Mouse (Mus musculus) thymus, adult 2 months (tissue): ENCODE results near the gene Mei1.

ENCODE experiments used
- CTCF ChIP-seq: fragments of 200-500 bp; IDR thresholded peaks from 2 replicates; pipeline ENCODE4 v1.5.1; 2012; ENCODE audit warnings: mild to moderate bottlenecking, control low read depth, low read length, moderate library complexity, borderline replicate concordance; ENCODE audit not compliant: control insufficient read depth, poor library complexity, insufficient read depth; ENCODE audit errors: extremely low read depth
- POLR2A ChIP-seq: fragments of 200-500 bp; IDR thresholded peaks from 2 replicates; pipeline ENCODE4 v1.6.1; 2012; ENCODE audit warnings: mild to moderate bottlenecking, low read length, control low read depth, moderate library complexity; ENCODE audit not compliant: control insufficient read depth, poor library complexity, insufficient read depth; ENCODE audit errors: extremely low read depth

DNA sequence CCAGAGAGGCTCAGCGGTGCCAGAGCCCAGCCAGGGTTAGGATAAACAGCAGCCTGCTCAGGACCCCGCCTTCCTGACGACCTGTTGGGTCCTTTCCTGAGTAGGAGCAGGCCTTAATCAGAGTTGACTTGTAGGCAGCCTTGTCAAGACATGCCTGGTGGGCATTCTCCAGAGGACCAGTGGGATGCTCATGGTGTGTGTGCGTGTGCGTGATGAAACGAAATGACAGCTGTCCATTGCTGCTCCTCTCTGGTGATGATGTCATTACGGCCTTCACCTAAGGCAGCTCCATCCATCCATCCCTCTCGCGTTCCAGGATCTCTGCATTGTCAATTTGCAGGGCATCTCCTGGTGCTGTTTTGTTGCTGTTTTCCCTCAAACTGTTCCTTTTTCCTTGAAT lies 89.7 kb downstream of the Mei1 start:
- TF ChIP-seq CTCF: no peak
- TF ChIP-seq POLR2A: no peak
